Mouse (Mus musculus) C2C12 (cell line): Measurements from ENCODE around the gene Msmb. TPM values are rescaled to one million over a fixed set of nuclear protein-coding genes. Genes with fewer than 3 reads are reported as not detected.

ENCODE experiments used
- H3K27me3 ChIP-seq: one replicate; pipeline ENCODE4 v1.6.1; 2011; ENCODE audit not compliant: control insufficient read depth, insufficient read depth, insufficient read length
- H3K36me3 ChIP-seq: one replicate; pipeline ENCODE4 v1.6.1; 2011; ENCODE audit not compliant: control insufficient read depth, insufficient read depth
- H3K4me3 ChIP-seq: one replicate; pipeline ENCODE4 v1.5.1; 2011; ENCODE audit warnings: mild to moderate bottlenecking, control low read depth; ENCODE audit not compliant: poor library complexity, insufficient read depth, severe bottlenecking
- H3K79me2 ChIP-seq: one replicate; pipeline ENCODE4 v1.6.1; 2011; ENCODE audit not compliant: control insufficient read depth, insufficient read depth
- H3K79me3 ChIP-seq: one replicate; pipeline ENCODE4 v1.6.1; 2011; ENCODE audit warnings: low read depth, control low read depth
- H3ac ChIP-seq: one replicate; pipeline ENCODE3; 2011; ENCODE audit warnings: low read depth; ENCODE audit not compliant: control insufficient read depth, insufficient read length
- CEBPB ChIP-seq: IDR thresholded peaks from one replicate; pipeline ENCODE4 v1.6.1; 2011; ENCODE audit warnings: low read depth, mild to moderate bottlenecking, control low read depth, moderate library complexity
- CTCF ChIP-seq: IDR thresholded peaks from one replicate; pipeline ENCODE4 v1.5.1; 2011; ENCODE audit not compliant: control insufficient read depth, insufficient read depth, insufficient read length
- FOSL1 ChIP-seq: IDR thresholded peaks from one replicate; pipeline ENCODE4 v1.8.0; 2011; ENCODE audit warnings: mild to moderate bottlenecking, low read length; ENCODE audit not compliant: poor library complexity, insufficient read depth, severe bottlenecking
- MAX ChIP-seq: IDR thresholded peaks from one replicate; pipeline ENCODE4 v1.6.1; 2011; ENCODE audit warnings: mild to moderate bottlenecking, control low read depth
- MYOD1 ChIP-seq: IDR thresholded peaks from one replicate; pipeline ENCODE4 v1.6.1; 2011; ENCODE audit warnings: low read depth; ENCODE audit not compliant: control insufficient read depth, insufficient read length
- MYOG ChIP-seq: IDR thresholded peaks from one replicate; pipeline ENCODE4 v1.6.1; 2011; ENCODE audit not compliant: control insufficient read depth, insufficient read length; ENCODE audit errors: extremely low read depth
- USF1 ChIP-seq: IDR thresholded peaks from one replicate; pipeline ENCODE4 v1.6.1; 2011; ENCODE audit warnings: low read depth, mild to moderate bottlenecking, control low read depth, moderate library complexity
- polyA plus RNA-seq: library from polyadenylated mRNA; unstranded; fragments of >200 nt; fragmentation: generic; extraction: Trizol; gene quantifications from one replicate; pipeline ENCODE4 v1.2.1, GENCODE M21; 2012; ENCODE audit warnings: missing spikeins

Gene Msmb
- polyA plus RNA-seq, 1 experiment: not detected

DNA sequence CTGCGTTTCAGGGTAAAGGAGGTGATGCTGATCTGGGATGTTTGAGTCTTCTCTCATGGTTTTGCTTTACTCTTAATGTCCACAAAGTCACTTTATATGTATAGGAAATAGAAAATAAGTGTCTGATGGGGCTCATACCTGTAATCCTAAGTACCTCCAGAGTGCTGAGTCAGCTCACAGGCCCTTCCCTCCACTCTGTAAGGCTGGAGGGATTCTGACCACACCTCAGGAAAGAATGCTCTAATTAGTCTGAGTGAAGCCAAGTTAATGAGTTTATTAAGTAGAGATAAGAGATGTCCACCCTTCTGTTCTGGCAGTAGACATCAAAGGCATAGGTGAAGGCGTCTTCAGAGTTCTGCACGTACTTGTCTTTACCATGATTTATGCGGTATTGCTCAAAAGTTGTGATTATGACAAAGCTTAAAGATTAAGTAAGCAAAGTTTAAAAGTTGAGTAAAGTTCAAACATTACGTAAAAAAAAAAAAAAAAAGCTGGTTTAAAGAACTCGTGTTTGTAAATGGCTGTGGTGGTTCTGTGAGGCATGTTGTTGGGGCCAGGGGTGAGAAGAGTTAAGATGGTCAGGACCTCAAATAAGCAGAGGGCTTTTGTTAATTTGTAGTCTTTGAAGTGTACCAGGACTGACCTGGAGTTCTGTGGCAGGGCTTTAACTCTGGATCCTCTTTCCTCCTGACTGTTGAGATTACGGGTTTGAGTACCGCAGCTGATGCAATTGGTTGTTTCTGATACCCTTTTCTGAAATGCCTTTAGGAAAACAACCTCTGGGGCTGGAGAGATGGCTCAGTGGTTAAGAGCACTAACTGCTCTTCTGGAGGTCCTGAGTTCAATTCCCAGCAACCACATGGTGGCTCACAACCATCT, 22.6 kb downstream of the Msmb start:
- no peaks in the 10 kb centered on the region for H3K36me3 ChIP-seq
- peaks cover 73% of the 10 kb centered on the region for H3K79me3 ChIP-seq
- no peak overlapping the region for H3K4me3 ChIP-seq
- TF ChIP-seq CTCF (no peak), FOSL1 (no peak), CEBPB (no peak), MAX (no peak), USF1 (no peak), MYOG (no peak), MYOD1 (no peak)
- H3ac ChIP-seq: no peak overlapping the region
- peaks cover 95% of the 10 kb centered on the region for H3K79me2 ChIP-seq
- H3K27me3 ChIP-seq: no peaks in the 10 kb centered on the region

DNA sequence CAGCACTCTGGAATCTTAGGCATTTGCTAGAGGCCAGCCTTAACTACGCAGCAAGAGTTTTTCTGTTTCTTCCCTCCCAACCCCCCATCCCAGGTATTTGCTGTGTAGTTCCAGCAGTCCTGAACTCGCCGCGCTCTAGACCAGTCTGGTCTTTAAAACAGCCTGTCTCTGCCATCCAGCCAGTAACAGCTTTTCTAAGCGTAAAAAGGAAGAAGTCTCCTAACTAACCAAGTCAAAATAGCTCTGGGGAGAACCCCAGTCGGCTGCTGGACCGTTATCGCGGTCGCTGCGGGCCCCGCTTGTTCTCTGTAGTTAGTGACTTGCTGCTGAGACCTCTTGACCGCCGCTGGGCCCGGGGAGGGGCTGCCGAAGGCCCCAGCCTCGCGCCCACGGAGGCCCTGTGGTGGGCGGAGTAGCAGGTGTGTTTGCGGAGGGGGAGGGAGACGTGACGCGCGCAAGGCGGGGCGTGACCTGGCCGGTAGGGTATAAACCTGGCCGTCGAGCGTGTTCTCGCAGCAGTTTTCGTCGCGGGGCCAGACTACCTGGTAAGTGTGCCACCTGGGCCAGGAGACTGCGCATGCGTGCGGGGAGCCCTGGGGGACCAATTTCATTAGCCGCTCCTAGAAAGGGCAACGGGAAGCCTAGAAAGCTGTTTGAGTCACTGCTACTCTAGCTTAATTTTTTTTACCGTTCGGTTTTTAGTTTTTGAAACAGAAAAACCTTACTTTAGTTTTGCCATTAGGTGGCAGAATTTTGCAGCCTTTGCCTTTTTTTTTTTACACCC, 23.6 kb downstream of the Msmb start:
- peak overlapping the region; percentile 26 for H3K4me3 ChIP-seq
- TF ChIP-seq MYOD1: no peak
- no peak for TF ChIP-seq CEBPB
- no peak for TF ChIP-seq CTCF
- no peak for TF ChIP-seq USF1
- TF ChIP-seq FOSL1: no peak
- TF ChIP-seq MAX: no peak
- no peak for TF ChIP-seq MYOG

DNA sequence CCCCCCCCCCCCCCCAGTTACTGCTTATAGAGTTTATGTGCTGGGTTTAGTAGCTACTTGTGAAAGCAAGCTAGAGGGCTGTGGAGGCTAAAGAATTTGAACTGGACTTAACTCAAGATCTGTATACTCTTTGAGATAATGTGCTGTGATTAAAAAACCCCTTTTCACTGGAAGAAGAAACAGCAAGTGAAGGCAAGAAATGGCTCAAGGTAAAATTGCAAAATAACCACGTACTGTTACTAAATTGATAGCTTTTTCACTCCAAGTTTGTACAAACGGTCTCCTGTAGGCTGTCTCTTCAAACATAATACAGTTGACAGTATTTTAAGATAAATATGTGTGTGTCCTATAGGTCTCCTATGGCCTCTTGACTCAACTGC, 24.2 kb downstream of the Msmb start:
- TF ChIP-seq FOSL1: no peak
- TF ChIP-seq USF1: no peak
- no peak for TF ChIP-seq CEBPB
- no peak for TF ChIP-seq MAX
- no peak for TF ChIP-seq CTCF
- no peak for TF ChIP-seq MYOD1
- no peak for TF ChIP-seq MYOG
- peaks cover 69% of the 10 kb centered on the region for H3K79me3 ChIP-seq
- H3ac ChIP-seq: no peak overlapping the region

More for the DNA sequence above, 23.6 kb downstream of the Msmb start:
- peak overlapping the region; percentile 9 for H3ac ChIP-seq
- no peaks in the 10 kb centered on the region for H3K27me3 ChIP-seq
- H3K36me3 ChIP-seq: no peaks in the 10 kb centered on the region
- H3K79me3 ChIP-seq: peaks cover 73% of the 10 kb centered on the region
- H3K79me2 ChIP-seq: peaks cover 100% of the 10 kb centered on the region

DNA sequence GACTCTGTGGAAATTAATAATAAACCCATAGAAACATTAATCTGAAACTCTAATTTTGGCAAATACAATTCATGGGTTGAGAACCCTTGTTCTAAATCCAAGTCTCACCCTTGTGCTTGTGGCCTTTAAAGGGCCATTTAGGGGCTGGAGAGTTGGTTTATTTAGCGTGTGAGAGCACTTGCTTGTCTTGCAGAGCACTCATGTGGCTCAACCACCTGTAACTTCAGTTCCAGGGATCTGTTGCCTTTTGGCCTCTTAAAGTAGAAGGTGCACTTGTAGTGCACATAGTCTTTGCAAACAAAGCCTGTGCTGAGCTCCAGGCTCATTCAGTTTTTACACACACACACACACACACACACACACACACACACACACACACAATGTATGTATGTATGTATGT, 25.0 kb downstream of the Msmb start:
- Histone ChIP-seq H3K27me3 (no peaks in the 10 kb centered on the region), H3ac (no peak overlapping the region), H3K4me3 (no peak overlapping the region), H3K79me2 (peaks cover 90% of the 10 kb centered on the region), H3K79me3 (peaks cover 61% of the 10 kb centered on the region), H3K36me3 (no peaks in the 10 kb centered on the region)
- TF ChIP-seq FOSL1: no peak
- no peak for TF ChIP-seq USF1
- no peak for TF ChIP-seq MYOG
- TF ChIP-seq CEBPB: no peak
- no peak for TF ChIP-seq MAX
- no peak for TF ChIP-seq MYOD1
- no peak for TF ChIP-seq CTCF

More for the DNA sequence above, 24.2 kb downstream of the Msmb start:
- no peak overlapping the region for H3K4me3 ChIP-seq
- H3K36me3 ChIP-seq: no peaks in the 10 kb centered on the region
- no peaks in the 10 kb centered on the region for H3K27me3 ChIP-seq
- H3K79me2 ChIP-seq: peaks cover 98% of the 10 kb centered on the region

DNA sequence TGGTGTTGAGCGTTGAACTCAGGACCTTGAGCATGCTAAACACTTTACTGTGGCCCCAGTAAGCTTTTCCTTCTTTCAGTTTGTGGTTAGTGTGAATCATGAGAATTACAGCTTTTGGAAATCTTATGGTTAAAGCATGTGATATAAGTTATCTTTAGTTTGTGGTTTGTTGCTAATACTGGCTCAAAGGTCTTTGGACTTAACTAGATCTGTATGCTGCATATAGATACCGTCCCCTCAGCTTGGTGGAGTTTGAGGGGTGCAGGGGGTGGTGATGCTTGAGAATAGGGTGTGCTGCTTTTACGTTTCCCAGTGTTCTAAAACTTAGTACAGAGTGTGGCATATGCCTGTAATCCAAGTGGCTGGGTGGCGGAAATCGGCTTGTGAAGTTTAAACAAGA, 25.5 kb downstream of the Msmb start:
- H3K36me3 ChIP-seq: no peaks in the 10 kb centered on the region
- H3K27me3 ChIP-seq: no peaks in the 10 kb centered on the region
- no peak overlapping the region for H3K4me3 ChIP-seq
- H3K79me3 ChIP-seq: peaks cover 57% of the 10 kb centered on the region
- peaks cover 85% of the 10 kb centered on the region for H3K79me2 ChIP-seq
- no peak overlapping the region for H3ac ChIP-seq
- TF ChIP-seq CEBPB (no peak), USF1 (peak; percentile 11)
